Mouse (Mus musculus): ENCODE results near the gene Gm3012.
"Not testable (repeated sequence)": the region's sequence is repeated elsewhere in the genome, so short reads cannot be mapped to it uniquely, and the experiment has no call there.

The Gm3012 gene

GRCm38 (mm10) chr14:3634212-3634611, at the start of gene Gm3012:
TSS of gene Gm3012 (plus strand) at chr14:3634512.
- in situ Hi-C loops (cut with MboI, MseI), result not testable (repeated sequence)

- in situ Hi-C loops (cut with MboI, MseI), result loop anchor here (10.0 kb wide), 1 partner anchor 237 kb away; the partner anchor contains the start of gene Gm10409
Measured at GRCm38 (mm10) chr14:3651730-3652129, 17.4 kb downstream of the Gm3012 start, which contains the start of gene Gm3020. TSS of gene Gm3020 (plus strand) at chr14:3652030.

- in situ Hi-C loops (cut with MboI, MseI), result not testable (repeated sequence)
Measured at GRCm38 (mm10) chr14:3688483-3688882, 54.2 kb downstream of the Gm3012 start, which contains the start of gene Gm3043. TSS of gene Gm3043 (plus strand) at chr14:3688783.
